Mouse (Mus musculus) lung, embryonic 15.5 days (tissue): ENCODE measurements around the gene Plppr3. TPM values are rescaled to one million over a fixed set of nuclear protein-coding genes. Genes with fewer than 3 reads are reported as not detected.

Source experiments
- microRNA-seq: library from miRNA; unstranded; fragments of <30 nt; microRNA quantifications from one replicate; pipeline ENCODE4, GENCODE M21; 2016
- polyA plus RNA-seq: library from polyadenylated mRNA; unstranded; fragments of >200 nt; fragmentation: Nextera tagmentation; extraction: Ambion mirVana; gene quantifications from 2 replicates; pipeline ENCODE4 v1.2.1, GENCODE M21; 2015

The Plppr3 gene
- polyA plus RNA-seq, 1 experiment from 2014 or later: 32.4 TPM

Small RNAs within 50 kb of the gene (microRNA-seq; reads per million reads assigned to microRNA genes)
- gene Mir6910: not detected

Other genes with a start within 250 kb of the Plppr3 start
- 6.2 and 6.7 TPM in 2 replicates for gene Shc2, start 236.7 kb downstream of the Plppr3 start, polyA plus RNA-seq
- not detected in 2 replicates for gene Odf3l2, start 228.9 kb downstream of the Plppr3 start, polyA plus RNA-seq
- gene Madcam1, start 210.1 kb downstream of the Plppr3 start, polyA plus RNA-seq: 0.89 and 1.3 TPM in 2 replicates
- gene Tpgs1, start 205.3 kb downstream of the Plppr3 start, polyA plus RNA-seq: 61.7 and 65.9 TPM in 2 replicates
- 79.5 and 82.0 TPM in 2 replicates for gene Cdc34, start 192.4 kb downstream of the Plppr3 start, polyA plus RNA-seq
- 0.86 and 0.89 TPM in 2 replicates for gene Gzmm, start 185.6 kb downstream of the Plppr3 start, polyA plus RNA-seq
- gene Bsg, start 170.1 kb downstream of the Plppr3 start, polyA plus RNA-seq: 1,102 and 1,152 TPM in 2 replicates
- gene Hcn2, start 158.0 kb downstream of the Plppr3 start, polyA plus RNA-seq: 0.05 and 0.10 TPM in 2 replicates
- 41.5 and 49.2 TPM in 2 replicates for gene Polrmt, start 128.1 kb downstream of the Plppr3 start, polyA plus RNA-seq
- 0.12 and 0.30 TPM in 2 replicates for gene Fgf22, start 119.6 kb downstream of the Plppr3 start, polyA plus RNA-seq
- gene Rnf126, start 107.7 kb downstream of the Plppr3 start, polyA plus RNA-seq: 89.7 and 91.3 TPM in 2 replicates
- 19.2 and 20.5 TPM in 2 replicates for gene Fstl3, start 97.4 kb downstream of the Plppr3 start, polyA plus RNA-seq
- gene Prss57, start 83.7 kb downstream of the Plppr3 start, polyA plus RNA-seq: 0.40 and 1.9 TPM in 2 replicates
- gene Palm, start 81.1 kb downstream of the Plppr3 start, polyA plus RNA-seq: 61.3 and 63.7 TPM in 2 replicates
- gene Misp, start 53.6 kb downstream of the Plppr3 start, polyA plus RNA-seq: 7.7 and 10.2 TPM in 2 replicates
- 367 and 368 TPM in 2 replicates for gene Ptbp1, start 20.2 kb downstream of the Plppr3 start, polyA plus RNA-seq
- 3.7 and 3.8 TPM in 2 replicates for gene Prtn3, start 158 bp downstream of the Plppr3 start, polyA plus RNA-seq
- gene Elane, start 11.6 kb upstream of the Plppr3 start, polyA plus RNA-seq: 0.25 and 0.72 TPM in 2 replicates
- not detected in 2 replicates for gene Cfd, start 16.2 kb upstream of the Plppr3 start, polyA plus RNA-seq
- 54.7 and 56.1 TPM in 2 replicates for gene Med16, start 34.3 kb upstream of the Plppr3 start, polyA plus RNA-seq
- gene Gm26602, start 36.2 kb upstream of the Plppr3 start, polyA plus RNA-seq: 1.2 and 1.7 TPM in 2 replicates
- 0.59 and 0.87 TPM in 2 replicates for gene Kiss1r, start 42.3 kb upstream of the Plppr3 start, polyA plus RNA-seq
- 143 and 152 TPM in 2 replicates for gene R3hdm4, start 46.6 kb upstream of the Plppr3 start, polyA plus RNA-seq
- 4.8 and 6.0 TPM in 2 replicates for gene Arid3a, start 52.4 kb upstream of the Plppr3 start, polyA plus RNA-seq
- gene Wdr18, start 85.5 kb upstream of the Plppr3 start, polyA plus RNA-seq: 95.1 and 96.2 TPM in 2 replicates
- 0.34 and 0.45 TPM in 2 replicates for gene Grin3b, start 96.1 kb upstream of the Plppr3 start, polyA plus RNA-seq
- gene Tmem259, start 109.7 kb upstream of the Plppr3 start, polyA plus RNA-seq: 20.2 and 20.5 TPM in 2 replicates
- 367 and 375 TPM in 2 replicates for gene Cnn2, start 114.0 kb upstream of the Plppr3 start, polyA plus RNA-seq
- gene Abca7, start 121.9 kb upstream of the Plppr3 start, polyA plus RNA-seq: 3.5 and 4.3 TPM in 2 replicates
- 16.8 and 19.8 TPM in 2 replicates for gene Arhgap45, start 142.0 kb upstream of the Plppr3 start, polyA plus RNA-seq
- gene Polr2e, start 165.2 kb upstream of the Plppr3 start, polyA plus RNA-seq: 223 and 225 TPM in 2 replicates
- gene Gpx4, start 172.5 kb upstream of the Plppr3 start, polyA plus RNA-seq: 523 and 535 TPM in 2 replicates
- 15.5 and 16.6 TPM in 2 replicates for gene Sbno2, start 230.9 kb upstream of the Plppr3 start, polyA plus RNA-seq
- gene Stk11, start 241.2 kb upstream of the Plppr3 start, polyA plus RNA-seq: 18.6 and 22.1 TPM in 2 replicates